In genomic region chr19:55587638-55588421, GRCm38 (mm10) we compare ENCODE assay signal across 12 mouse cellular contexts.
"Had no signal": no experiment of that assay in that cellular context is flagged by ENCODE, and none has a peak within 500 bp of the region (broad histone marks: within the 10 kb centered on the region; RNA-seq: fewer than 3 reads in every experiment).

No protein-coding gene starts in this region.

- H3K9me3 ChIP-seq: limb, embryonic 15.5 days; liver, embryonic 12.5 days; midbrain, embryonic 12.5 days had no signal

- H3K9ac ChIP-seq: limb, embryonic 15.5 days; liver, embryonic 12.5 days; lung, embryonic 14.5 days; midbrain, embryonic 12.5 days had no signal

- ATAC-seq: intestine, postnatal 0 days; liver, embryonic 12.5 days had no signal

- H3K27ac ChIP-seq: left cerebral cortex, adult 2 months; limb, embryonic 15.5 days; liver, embryonic 12.5 days; midbrain, embryonic 12.5 days had no signal

- H3K4me2 ChIP-seq: limb, embryonic 15.5 days; liver, embryonic 12.5 days; lung, embryonic 14.5 days; midbrain, embryonic 12.5 days had no signal

- H3K27me3 ChIP-seq: liver, embryonic 12.5 days had no signal

- H3K36me3 ChIP-seq: limb, embryonic 15.5 days; midbrain, embryonic 12.5 days had no signal

- DNase-seq: kidney, adult 8-10 months; lung, embryonic 14.5 days; lung, postnatal 10 days; lung, postnatal 4 days; right cerebral cortex, adult 18-20 months; right cerebral cortex, postnatal 25 days; thymus, postnatal 4 days had no signal

- H3K4me3 ChIP-seq: left cerebral cortex, adult 2 months; limb, embryonic 15.5 days; liver, embryonic 12.5 days; midbrain, embryonic 12.5 days had no signal
